Mouse (Mus musculus) mature B cell (primary cell): ENCODE data around the gene Zbtb17.

ENCODE experiments used
- in situ Hi-C: fragments of 300-500 bp; cut with MboI; formaldehyde crosslinking; loops from 2 replicates; pipeline ENCODE4 v1.14.3; 2019

Gene Zbtb17

DNA sequence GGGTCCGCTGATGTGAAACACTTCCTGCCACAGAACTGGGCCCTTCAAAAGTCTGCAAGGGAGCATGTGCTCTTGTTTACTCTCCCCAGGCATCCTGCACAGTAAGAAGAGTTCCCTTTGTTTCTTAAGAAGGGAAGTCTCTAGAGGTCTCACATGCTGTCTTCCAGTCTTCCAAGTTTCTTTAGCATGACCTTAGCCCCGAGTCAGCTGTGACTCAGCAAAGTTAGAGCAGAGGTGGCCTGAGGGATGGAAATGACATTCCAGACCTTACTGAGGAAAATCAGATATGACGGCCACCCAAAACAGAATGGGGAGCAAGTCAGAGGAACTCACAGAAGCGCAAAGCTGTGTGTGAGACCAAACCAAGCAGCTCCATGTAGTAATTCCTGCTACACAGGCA lies 56.2 kb downstream of the Zbtb17 start:
- in situ Hi-C loops = no loop called here

DNA sequence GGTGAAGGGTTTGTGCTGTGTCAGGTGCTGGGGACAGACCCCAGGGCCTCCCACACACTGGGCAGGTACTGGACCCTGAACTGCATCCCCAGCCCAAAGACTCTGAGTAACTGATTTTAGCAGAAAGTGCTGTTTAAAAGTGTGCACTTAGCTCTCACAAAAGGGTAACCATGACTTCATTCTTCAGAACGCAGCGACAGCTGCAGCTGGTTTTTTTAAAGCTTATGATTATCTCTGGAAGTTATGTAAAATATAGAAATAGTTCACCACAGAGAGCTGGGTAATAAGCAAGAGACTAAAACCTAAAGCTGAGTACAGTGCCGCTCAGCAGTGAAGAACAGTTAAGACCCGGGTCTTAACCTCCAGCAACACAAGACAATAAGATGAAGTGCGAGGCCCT lies 56.6 kb downstream of the Zbtb17 start:
- in situ Hi-C loops = no loop called here

DNA sequence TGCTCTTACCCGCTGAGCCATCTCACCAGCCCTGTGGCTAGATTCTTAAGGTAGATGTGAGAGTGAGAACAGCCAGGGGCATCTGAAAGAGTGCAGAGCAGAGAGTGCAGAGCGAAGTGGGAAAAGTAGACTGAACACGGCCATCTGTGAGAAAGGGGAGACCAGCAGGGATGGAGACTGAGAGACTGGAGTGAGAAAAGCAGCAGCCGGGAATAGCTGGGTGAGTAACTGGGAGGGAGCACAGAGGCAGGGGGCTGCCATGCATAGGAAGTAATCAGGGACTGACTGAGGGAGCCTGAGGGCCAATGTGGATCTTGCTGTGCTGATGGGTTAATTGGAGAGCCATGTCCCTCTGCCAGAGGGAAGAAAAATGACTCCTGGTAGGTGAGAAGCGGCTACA lies 58.3 kb downstream of the Zbtb17 start:
- in situ Hi-C loops = no loop called here

DNA sequence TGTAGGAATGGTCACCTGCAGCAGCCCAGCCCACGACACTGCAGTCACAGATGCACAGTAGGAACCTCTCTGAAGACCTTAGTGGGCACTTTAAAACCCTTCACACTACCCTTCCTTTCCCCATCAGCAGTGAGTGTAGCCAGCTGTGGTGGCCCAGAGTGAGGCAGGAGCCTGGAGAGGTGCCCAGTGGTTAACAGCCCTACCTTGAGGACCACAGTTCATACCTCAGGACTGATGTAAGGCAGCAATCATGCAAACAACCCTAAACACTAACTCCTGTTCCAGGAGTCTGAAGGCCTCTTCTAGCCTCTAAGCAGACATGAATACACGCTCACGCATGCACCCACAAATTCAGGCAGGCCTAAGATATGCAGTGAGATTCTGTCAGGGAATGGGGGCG lies 60.0 kb downstream of the Zbtb17 start:
- in situ Hi-C loops = no loop called here

DNA sequence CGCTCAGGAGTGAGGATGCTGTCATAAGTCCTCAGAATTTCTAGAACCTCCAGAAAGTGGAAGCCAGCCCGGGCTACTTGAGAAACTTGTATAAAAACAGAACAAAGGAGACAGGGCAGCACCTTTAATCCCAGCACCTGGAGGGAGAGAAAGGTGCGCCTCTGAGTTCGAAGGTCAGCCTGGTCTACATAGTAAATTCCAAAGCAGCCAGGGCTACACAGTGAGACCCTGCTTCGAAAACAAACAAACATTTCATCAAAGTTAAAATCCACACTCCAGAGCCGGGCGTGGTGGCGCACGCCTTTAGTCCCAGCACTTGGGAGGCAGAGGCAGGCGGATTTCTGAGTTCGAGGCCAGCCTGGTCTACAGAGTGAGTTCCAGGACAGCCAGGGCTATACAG lies 61.4 kb downstream of the Zbtb17 start:
- in situ Hi-C loops = no loop called here

DNA sequence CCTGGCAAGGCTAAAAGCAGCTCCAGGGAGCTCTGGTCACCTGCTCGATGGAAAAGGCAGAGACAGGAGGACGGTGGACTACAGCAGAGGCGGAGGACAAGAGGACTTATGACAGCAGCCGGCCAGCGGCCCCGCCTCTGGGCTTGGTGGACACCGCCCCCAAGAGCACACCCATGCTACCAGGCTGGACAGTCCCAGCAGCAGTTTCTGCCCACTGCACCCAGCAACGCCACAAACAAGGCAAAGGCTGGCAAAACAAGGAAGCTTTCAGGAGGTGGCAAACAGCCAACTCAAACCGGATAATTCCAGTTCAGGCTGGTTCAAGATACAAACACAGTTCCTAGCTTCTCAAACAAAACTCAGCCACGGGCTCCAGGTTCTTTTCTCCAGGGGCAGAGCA lies 61.9 kb downstream of the Zbtb17 start:
- in situ Hi-C loops = no loop called here

DNA sequence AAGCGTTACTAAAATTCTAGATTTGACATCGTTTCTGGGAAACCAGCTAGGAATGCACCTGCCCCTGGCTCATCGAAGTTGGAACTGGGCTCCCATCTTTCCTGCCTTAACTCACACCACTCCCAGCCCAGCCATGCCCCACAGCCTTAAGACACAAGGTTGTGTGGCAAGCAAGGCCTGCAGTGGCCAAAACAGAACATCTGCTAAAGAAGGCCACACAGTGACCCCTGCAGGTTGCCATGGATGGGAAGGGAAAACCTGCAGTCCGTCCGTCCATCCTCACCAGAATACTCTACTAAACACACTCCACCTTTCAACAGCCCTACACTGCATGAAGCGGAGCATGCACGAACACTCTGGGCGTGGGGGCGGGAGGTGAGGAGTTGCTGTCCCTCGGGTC lies 62.4 kb downstream of the Zbtb17 start:
- in situ Hi-C loops = no loop called here

DNA sequence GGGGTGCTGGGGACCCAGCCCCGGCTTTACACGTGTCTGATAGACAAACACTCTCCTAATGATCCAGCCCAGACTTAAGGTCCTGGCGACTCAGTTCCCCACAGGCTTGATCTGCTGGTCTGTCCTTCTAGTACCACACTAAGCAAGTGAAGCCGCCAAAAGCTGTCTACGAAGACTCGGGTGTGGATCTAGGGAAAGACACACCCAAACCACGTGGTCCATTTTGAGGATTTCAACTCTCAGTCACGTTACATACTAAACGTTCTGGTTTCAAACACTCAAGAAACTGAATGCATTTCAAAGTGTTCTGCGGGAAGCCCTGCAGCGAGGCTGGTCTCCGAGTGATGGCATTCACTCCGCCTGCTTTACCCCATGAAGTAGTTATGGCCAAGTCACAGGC lies 66.0 kb downstream of the Zbtb17 start:
- in situ Hi-C loops = no loop called here

DNA sequence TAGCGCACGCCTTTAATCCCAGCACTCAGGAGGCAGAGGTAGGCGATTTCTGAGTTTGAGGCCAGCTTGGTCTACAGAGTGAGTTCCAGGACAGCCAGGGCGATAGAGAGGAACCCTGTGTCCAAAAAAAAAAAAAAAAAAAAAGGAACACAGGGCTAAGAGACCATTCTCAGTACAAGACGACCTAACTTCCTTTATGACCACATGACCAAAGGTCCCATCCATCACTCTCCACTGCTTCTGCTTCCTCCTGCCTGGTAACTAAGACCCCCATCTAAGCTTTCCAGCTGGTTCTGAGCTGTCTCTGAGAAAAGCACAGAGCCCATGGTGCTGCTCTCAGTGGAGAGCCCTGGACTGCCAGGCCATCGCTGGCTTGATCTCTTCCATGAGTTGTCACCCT lies 67.7 kb downstream of the Zbtb17 start:
- in situ Hi-C loops = no loop called here

DNA sequence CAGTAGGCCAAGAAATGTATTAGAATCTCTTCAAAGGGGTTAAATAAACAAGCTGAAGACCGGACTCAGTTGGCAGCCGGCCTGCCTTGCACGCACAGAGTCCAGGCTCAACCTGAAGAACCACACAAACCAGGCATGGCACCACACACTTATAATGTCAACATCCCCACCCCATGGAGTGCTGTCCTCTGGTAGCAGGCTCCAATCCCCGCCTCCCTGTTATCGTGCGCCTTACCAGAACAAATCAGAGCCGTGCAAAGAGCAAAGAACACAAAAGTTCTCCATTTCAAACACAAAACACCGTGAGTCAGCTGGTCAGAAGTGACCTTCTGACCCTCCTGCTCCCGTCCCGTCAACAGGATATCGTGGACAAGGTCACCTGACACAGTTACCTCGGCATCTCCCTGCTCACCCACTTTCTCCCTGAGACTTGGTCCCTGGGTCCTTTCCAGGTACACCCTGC lies 69.8 kb downstream of the Zbtb17 start:
- in situ Hi-C loops = no loop called here
